Mouse (Mus musculus) ovary, adult 18-20 months (tissue): Measurements from ENCODE around the gene Crybg1.

Experiments used
- DNase-seq: peaks from one replicate; pipeline ENCODE4 v3.0.0; 2022; ENCODE audit warnings: low spot score, mixed read lengths

Crybg1 gene

GRCm38 (mm10) chr10:44148337-44149317 is at the start of gene Crybg1:
TSS of gene Crybg1 (minus strand) at chr10:44148853.
- DNase-seq: peak; percentile 10

GRCm38 (mm10) chr10:44177365-44177764 is 28.7 kb upstream of the Crybg1 start:
- DNase-seq: no peak

- no peak for DNase-seq
These were observed 27.9 kb upstream of the Crybg1 start for GRCm38 (mm10) chr10:44176548-44176947.

- no peak for DNase-seq
These were observed 27.5 kb upstream of the Crybg1 start for GRCm38 (mm10) chr10:44176120-44176519.

- DNase-seq: no peak
These were observed 21.5 kb upstream of the Crybg1 start for GRCm38 (mm10) chr10:44170145-44170544.

- DNase-seq: no peak
These were observed 18.4 kb upstream of the Crybg1 start for GRCm38 (mm10) chr10:44167061-44167460.

- no peak for DNase-seq
These were observed 15.8 kb upstream of the Crybg1 start for GRCm38 (mm10) chr10:44164258-44164975.

- no peak for DNase-seq
These were observed 14.4 kb upstream of the Crybg1 start for GRCm38 (mm10) chr10:44163028-44163427.

- no peak for DNase-seq
These were observed 11.5 kb upstream of the Crybg1 start for GRCm38 (mm10) chr10:44160150-44160549.

- no peak for DNase-seq
These were observed 8.8 kb upstream of the Crybg1 start for GRCm38 (mm10) chr10:44157489-44157888.

- no peak for DNase-seq
These were observed 1.8 kb upstream of the Crybg1 start for GRCm38 (mm10) chr10:44150501-44150900.

- no peak for DNase-seq
These were observed 5.3 kb downstream of the Crybg1 start for GRCm38 (mm10) chr10:44143401-44143800.

- DNase-seq: no peak
These were observed 10.4 kb downstream of the Crybg1 start for GRCm38 (mm10) chr10:44138137-44138855.

- DNase-seq: no peak
These were observed 22.6 kb downstream of the Crybg1 start for GRCm38 (mm10) chr10:44126047-44126446.

GRCm38 (mm10) chr10:44124400-44124933 is 24.2 kb downstream of the Crybg1 start:
- DNase-seq: no peak

GRCm38 (mm10) chr10:44118616-44119015 is 30.0 kb downstream of the Crybg1 start:
- DNase-seq: no peak

- no peak for DNase-seq
These were observed 31.9 kb downstream of the Crybg1 start for GRCm38 (mm10) chr10:44116796-44117195.

GRCm38 (mm10) chr10:44114611-44115010 is 34.0 kb downstream of the Crybg1 start:
- DNase-seq: no peak

- no peak for DNase-seq
These were observed 36.5 kb downstream of the Crybg1 start for GRCm38 (mm10) chr10:44112005-44112675.

- no peak for DNase-seq
These were observed 37.5 kb downstream of the Crybg1 start for GRCm38 (mm10) chr10:44111168-44111567.

- no peak for DNase-seq
These were observed 38.2 kb downstream of the Crybg1 start for GRCm38 (mm10) chr10:44110460-44110859.
